Mouse (Mus musculus): ENCODE results near the gene Strn4.

Gene Strn4

DNA sequence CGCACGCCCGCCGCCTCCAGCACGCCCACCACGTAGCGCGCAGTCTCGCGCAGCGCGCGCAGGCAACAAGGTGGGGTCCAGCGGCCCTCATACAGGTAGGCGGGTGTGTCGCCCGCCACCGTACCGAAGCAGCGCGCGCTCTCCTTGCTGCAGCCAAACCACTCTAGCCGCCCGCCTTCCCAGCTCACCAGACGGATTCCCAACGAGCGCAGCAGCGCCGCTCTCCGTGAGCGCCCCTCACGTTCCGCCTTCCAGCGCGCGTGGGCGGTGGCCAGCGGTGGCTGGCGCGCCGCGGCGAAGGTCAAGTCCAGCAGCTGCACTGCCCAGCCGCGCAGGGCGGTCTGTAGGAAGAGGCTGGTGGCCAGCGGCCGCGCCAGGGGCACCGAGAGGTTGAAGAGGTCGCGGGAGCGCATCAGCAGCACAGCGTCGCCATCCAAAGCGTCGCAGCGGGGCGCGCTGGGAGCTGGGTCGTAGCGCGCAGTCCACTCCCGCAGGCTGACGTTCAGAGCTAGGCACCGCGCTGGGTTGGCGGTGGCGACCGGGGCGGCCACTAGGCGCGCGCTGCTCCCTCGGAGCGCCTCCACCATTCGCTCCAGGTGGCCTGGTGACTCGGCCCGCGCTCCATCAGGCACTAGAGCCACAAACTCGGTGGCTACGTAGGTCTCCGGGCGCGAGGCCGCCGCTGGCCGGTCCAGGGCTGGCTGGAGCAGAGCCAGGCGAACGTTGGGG lies 4.6 kb upstream of the Strn4 start:
- DNase-seq (ENCODE audit: extremely low spot score), result peak; percentile 54

DNA sequence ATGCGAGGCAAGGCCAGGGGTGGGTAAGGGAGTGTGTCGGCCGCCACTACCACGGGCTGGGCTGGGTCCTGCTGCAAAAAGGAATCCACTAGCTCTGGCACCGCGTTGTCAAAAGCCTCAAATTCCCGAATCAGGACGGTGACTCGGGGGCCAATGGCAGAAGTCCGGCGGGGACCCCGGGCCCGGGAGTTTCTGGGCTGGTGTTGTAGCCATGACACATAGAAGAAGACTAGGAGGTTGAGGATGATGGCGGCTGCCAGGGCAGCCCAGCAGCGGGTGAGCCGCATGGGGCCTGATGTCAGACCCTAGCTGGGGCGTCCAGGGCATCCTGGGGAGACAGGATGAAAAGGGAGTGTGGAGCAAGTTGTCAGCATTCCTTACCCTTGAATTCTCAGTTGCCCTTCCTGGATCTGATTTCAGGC lies 4.0 kb upstream of the Strn4 start:
- DNase-seq (ENCODE audit: extremely low spot score), result no peak

- DNase-seq (ENCODE audit: extremely low spot score), result no peak
Measured at GRCm38 (mm10) chr7:16812505-16812904, 3.2 kb upstream of the Strn4 start.

GRCm38 (mm10) chr7:16816078-16816474 lies 387 bp downstream of the Strn4 start:
- peak; percentile 84 for DNase-seq (ENCODE audit: extremely low spot score)

DNA sequence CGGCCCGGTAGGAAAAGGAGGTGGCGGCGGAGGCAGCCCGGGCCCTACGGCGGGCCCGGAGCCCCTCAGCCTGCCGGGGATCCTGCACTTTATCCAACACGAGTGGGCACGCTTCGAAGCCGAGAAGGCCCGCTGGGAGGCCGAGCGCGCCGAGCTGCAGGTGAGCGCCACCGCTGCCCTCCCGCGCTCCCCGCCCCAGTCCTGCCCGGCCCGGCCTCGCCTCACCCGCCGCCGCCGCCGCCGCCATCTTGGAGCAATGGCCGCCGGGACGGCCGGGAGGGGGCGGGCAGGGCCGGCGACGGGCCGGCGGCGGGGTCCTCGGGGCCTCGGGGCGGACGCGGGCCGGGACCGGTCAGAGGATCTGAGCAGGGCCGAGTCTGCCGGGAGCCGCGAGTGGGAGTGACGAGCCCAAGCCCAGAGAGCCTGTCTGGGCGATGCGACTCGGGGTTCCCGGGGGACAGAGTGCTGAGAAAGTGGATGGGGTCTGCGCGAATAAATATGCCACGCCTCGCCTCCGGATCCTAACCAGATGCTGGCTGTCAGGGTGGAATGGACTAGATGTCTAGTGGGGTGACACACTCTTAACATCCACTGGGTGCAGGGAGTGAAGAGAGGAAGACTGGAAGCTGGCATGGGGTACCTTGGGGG lies 910 bp downstream of the Strn4 start, which contains the start of gene Fkrp:
Gene Fkrp, minus strand, starts transcription at position 258 of the 648 bp plus-strand sequence.
- peak; percentile 59 for DNase-seq (ENCODE audit: extremely low spot score)

DNA sequence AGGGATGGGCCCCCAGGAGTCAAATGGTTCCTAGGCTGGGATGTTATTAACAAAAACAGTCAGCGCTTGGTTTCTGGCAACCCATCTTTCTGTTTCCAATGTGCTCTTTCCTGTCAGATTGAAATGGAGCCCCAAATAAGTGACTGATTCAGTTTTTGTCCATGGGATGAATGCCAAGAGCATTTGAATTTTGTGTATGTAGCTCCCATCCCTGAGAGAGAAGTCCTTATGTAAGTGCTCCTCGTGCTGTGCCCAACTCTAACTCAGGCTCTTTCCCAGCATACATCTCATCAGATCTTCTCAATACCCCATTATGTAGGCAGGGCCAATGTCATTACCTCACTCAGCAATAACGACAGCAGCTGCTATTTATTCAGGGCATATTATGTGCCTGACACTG lies 2.0 kb downstream of the Strn4 start:
- no peak for DNase-seq (ENCODE audit: extremely low spot score)

GRCm38 (mm10) chr7:16819794-16820193 lies 4.1 kb downstream of the Strn4 start:
- no peak for DNase-seq (ENCODE audit: extremely low spot score)

GRCm38 (mm10) chr7:16820271-16820763 lies 4.6 kb downstream of the Strn4 start:
- DNase-seq (ENCODE audit: extremely low spot score), result no peak

DNA sequence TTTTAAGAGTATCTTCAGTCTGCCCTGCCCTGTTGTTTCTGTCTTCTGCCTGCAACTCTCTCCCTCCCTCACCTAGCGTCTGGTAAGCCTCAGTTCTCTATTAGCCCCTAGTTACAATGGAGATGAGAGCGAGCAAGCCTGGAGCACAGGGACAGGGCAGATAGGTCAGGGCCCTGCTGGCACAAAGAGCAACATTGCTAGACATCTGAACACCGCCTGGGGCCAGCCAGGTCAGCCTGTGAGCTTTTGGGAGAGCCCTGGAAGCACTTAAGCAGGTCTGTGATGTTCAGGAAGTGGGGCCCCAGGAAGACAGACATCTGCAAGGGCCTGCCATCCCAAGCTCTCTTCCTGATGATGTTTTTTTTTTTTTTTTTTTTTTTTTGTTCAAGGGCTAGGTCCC lies 5.4 kb downstream of the Strn4 start:
- peak; percentile 66 for DNase-seq (ENCODE audit: extremely low spot score)

- DNase-seq (ENCODE audit: extremely low spot score), result no peak
Measured at GRCm38 (mm10) chr7:16821669-16822101, 6.0 kb downstream of the Strn4 start.

GRCm38 (mm10) chr7:16823734-16824133 lies 8.0 kb downstream of the Strn4 start:
- no peak for DNase-seq (ENCODE audit: extremely low spot score)

DNA sequence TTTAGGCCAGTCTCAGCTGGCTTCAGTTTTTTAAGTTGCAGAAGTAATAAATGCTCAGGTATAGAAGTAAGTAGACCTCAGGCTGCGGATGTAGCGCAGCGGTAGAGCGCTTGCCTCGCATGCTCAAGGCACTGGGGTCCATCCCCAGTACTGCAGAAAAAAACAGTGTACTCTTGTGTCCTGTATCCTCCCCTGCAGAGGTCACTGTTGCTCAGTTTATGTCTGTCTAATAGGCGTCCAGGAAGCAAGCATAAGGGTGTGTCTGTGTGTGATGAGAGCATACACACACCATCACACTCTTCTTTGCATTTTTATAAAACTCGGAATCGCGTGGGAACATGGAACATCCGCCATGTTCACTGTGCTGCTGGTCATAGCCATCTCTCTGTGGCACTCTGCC lies 10.1 kb downstream of the Strn4 start:
- DNase-seq (ENCODE audit: extremely low spot score), result no peak

- DNase-seq (ENCODE audit: extremely low spot score), result no peak
Measured at GRCm38 (mm10) chr7:16826571-16826970, 10.9 kb downstream of the Strn4 start.

DNA sequence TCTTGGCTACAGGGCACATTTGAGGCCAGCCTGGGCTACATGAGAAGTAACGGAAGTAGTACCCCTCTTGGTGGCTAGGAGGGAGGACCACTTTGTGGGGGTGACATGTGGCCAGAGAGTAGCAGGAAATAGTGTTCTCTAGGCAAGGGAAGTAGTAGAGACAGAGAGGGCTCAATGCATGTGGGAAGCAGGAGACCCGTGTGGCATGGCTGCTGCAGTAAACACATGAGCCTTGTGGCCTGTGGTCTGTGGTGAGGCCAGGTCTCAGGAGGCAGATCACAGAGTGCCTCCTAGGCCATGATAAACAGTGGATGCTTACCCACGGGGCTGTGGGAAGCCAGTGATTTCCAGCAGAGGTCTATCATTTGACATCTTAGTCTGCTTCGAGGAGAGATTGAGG lies 11.6 kb downstream of the Strn4 start:
- DNase-seq (ENCODE audit: extremely low spot score), result no peak

GRCm38 (mm10) chr7:16830449-16830848 lies 14.8 kb downstream of the Strn4 start:
- DNase-seq (ENCODE audit: extremely low spot score), result no peak

DNA sequence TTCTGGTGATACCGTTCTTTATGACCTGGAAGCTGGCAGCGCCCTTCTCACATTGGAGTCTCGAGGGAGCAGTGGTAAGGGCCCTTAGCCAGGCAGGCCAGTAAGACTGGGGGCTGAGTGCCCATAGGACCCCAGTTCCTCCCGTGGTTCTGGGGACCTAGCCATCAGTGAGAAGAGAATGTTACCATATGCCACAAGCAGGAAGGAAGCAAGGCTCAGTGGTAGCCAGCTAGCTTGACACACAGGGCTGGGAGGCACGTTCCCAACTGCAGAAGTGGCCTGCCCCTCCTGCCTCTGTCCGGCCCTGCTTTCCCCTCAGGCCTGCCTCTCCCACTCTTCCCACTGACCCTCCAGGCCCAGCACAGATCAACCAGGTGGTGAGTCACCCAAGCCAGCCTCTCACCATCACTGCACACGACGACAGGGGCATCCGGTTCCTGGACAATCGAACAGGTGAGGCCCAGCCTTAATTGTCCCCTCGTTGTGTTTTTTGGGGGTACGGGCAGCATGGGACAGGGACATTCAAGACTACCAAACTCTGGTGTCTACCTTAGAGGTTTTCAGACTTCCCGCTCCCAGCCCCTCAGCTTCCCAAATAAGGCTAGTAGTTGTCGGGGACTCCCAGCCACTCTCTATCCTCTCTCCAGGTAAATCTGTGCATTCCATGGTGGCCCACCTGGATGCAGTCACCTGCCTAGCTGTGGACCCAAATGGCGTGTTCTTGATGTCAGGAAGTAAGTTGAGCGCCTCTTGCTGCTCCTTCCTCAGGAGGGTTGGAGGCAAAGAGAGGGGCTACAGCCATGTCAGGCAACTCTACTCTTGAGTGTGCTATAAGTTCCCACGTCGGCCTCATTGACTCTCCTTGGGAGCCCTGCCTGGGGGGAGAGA lies 22.5 kb downstream of the Strn4 start:
- no peak for DNase-seq (ENCODE audit: extremely low spot score)

DNA sequence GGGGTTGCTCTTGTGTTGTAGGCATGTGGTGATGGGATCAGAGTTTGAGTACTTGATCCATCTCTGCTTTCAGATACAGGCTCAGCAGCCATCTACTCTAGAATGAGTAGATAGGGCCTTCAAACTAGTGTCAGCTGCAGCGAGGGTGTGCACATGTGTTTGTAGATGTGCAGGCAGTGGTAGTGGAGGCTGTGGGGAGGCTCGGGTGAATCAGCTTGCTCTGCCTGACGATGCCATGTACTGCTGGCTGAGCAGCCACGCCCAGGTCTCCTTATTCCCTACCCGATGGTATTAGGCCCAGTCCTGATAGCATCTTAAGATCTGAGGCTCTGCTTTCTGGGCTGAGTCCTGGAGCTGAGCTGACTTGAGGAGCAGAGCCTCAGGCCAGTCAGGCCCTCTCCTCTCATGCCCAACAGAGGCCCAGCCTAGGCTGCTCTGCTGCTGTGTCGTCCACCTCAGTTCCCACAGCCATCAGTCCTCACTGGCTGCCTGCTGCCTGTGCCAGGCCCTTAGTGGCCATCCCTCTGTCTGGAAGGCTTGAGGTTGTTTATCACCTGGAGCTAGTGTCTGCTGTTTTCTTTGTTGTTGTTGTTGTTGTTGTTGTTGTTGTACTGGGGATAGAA lies 23.2 kb downstream of the Strn4 start:
- no peak for DNase-seq (ENCODE audit: extremely low spot score)

GRCm38 (mm10) chr7:16839427-16840108 lies 23.9 kb downstream of the Strn4 start:
- DNase-seq (ENCODE audit: extremely low spot score), result no peak

GRCm38 (mm10) chr7:16840109-16840491 lies 24.4 kb downstream of the Strn4 start:
- no peak for DNase-seq (ENCODE audit: extremely low spot score)

DNA sequence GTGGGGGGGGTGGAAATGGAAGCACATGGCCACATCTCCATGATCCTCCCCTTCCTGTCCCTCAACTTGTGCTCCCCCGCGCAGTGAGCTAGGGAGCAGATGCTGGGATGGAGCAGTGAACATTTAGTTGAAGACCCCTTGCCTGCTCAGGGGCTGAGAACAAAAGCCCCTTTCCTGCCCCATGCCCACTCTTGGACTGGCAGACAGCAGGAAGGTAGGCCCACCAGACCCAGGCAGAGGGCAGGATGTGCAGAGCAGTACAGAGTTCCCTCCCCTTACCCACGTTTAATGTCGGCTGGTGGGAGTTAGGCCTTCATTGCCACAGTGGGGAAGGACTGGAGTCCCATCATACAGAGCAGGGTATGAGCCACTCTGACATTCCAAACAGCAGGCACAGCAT lies 25.4 kb downstream of the Strn4 start:
- DNase-seq (ENCODE audit: extremely low spot score), result no peak

Measured in embryo, embryonic 9.5 days (tissue).